Mouse (Mus musculus) forebrain, embryonic 16.5 days (tissue): Measurements from ENCODE around the gene Hbb-bt. TPM values are rescaled to one million over a fixed set of nuclear protein-coding genes. Genes with fewer than 3 reads are reported as not detected.
"Not testable (repeated sequence)": the region's sequence is repeated elsewhere in the genome, so short reads cannot be mapped to it uniquely, and the experiment has no call there.

Experiments used
- ATAC-seq: fragments of 200-750 bp; cut with Nextera tagmentation; 2 replicates; pipeline ENCODE4 v1.8.0; 2017; ENCODE audit warnings: mild to moderate bottlenecking, moderate library complexity
- H3K27ac ChIP-seq: fragments of 300-500 bp; sonication (generic); 2 replicates; pipeline ENCODE4 v1.5.1; 2014; ENCODE audit warnings: low read length, control low read depth
- H3K27me3 ChIP-seq: fragments of 300-500 bp; sonication (generic); replicated peaks from 2 replicates; pipeline ENCODE4 v1.6.1; 2014; ENCODE audit warnings: low read length; ENCODE audit not compliant: control insufficient read depth, insufficient read depth
- H3K36me3 ChIP-seq: fragments of 300-500 bp; sonication (generic); 2 replicates; pipeline ENCODE4 v1.6.1; 2014; ENCODE audit not compliant: control insufficient read depth, insufficient read depth
- H3K4me1 ChIP-seq: fragments of 300-500 bp; sonication (generic); replicated peaks from 2 replicates; pipeline ENCODE4 v1.6.1; 2014; ENCODE audit warnings: low read length; ENCODE audit not compliant: control insufficient read depth, insufficient read depth
- H3K4me2 ChIP-seq: fragments of 300-500 bp; sonication (generic); 2 replicates; pipeline ENCODE4 v1.6.1; 2014; ENCODE audit warnings: mild to moderate bottlenecking, low read length, control low read depth
- H3K4me3 ChIP-seq: fragments of 300-500 bp; sonication (generic); replicated peaks from 2 replicates; pipeline ENCODE4 v1.5.1; 2014; ENCODE audit warnings: mild to moderate bottlenecking, low read length, control low read depth
- H3K9ac ChIP-seq: fragments of 300-500 bp; sonication (generic); replicated peaks from 2 replicates; pipeline ENCODE4 v1.6.1; 2014; ENCODE audit warnings: low read depth, low read length, control low read depth
- H3K9me3 ChIP-seq: fragments of 300-500 bp; sonication (generic); 2 replicates; pipeline ENCODE4 v1.6.1; 2016; ENCODE audit warnings: low read length; ENCODE audit not compliant: control insufficient read depth
- WGBS: fragments of 180-500 bp; shearing (Covaris S2); extraction: QIAGEN DNeasy Blood & Tissue Kit; methylation state at CpG from one replicate; pipeline ENCODE4 v1.1.7; 2014; 5-methylcytosine and 5-hydroxymethylcytosine counted together
- polyA plus RNA-seq: library from polyadenylated mRNA; unstranded; fragments of >200 nt; fragmentation: Nextera tagmentation; extraction: Ambion mirVana; gene quantifications from 2 replicates; pipeline ENCODE4 v1.2.1, GENCODE M21; 2015

Hbb-bt gene
- polyA plus RNA-seq, 1 experiment from 2014 or later = 1,171 TPM

DNA sequence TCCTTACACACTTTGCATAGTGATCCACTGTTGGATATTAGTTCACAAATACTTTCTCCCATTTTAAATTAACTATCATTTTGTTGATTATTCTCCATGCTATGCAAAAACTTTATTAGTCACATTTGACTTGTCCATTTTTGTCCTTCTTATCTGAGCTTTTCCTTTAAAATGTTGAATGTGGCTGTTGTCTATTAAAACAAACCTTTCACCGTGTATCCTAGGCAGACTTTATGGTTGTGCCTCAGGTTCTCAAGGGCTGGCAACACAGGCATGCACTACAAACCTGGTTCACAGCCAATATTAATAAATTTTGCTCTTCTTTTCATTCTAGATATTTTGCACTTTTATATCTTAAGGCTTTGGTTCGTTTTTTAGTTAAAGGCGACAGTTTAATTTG, 3.0 kb downstream of the Hbb-bt start:
- Histone ChIP-seq H3K9me3 (no peaks in the 10 kb centered on the region), H3K27me3 (no peaks in the 10 kb centered on the region), H3K4me2 (no peak overlapping the region), H3K4me3 (no peak overlapping the region), H3K36me3 (no peaks in the 10 kb centered on the region), H3K27ac (no peak overlapping the region), H3K9ac (no peak overlapping the region), H3K4me1 (no peaks in the 10 kb centered on the region)
- WGBS = 84% methylated on average over 3 of the region's 3 CpGs
- no peak for ATAC-seq

DNA sequence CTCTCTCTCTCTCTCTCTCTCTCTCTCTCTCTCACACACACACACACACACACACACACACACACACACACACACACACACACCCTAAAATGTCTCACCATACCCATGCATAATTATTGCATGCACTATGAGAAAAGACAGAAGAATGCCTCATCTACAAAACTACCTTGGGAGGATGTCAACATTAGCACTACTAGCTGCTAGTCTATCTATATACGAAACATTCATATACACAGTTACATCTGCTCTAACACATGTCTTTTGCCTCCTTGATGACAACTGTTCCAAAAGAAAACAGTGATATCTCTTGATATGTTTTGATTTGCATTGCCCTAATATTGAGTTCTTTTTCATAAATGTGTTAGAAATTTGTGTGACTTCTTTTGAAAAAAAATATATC, 3.5 kb downstream of the Hbb-bt start:
- Histone ChIP-seq H3K27me3 (no peaks in the 10 kb centered on the region), H3K9me3 (no peaks in the 10 kb centered on the region), H3K9ac (no peak overlapping the region), H3K4me1 (no peaks in the 10 kb centered on the region), H3K4me2 (no peak overlapping the region), H3K27ac (no peak overlapping the region), H3K36me3 (no peaks in the 10 kb centered on the region), H3K4me3 (no peak overlapping the region)
- no peak for ATAC-seq
- WGBS = 81% methylated on average over 1 of the region's 1 CpGs

DNA sequence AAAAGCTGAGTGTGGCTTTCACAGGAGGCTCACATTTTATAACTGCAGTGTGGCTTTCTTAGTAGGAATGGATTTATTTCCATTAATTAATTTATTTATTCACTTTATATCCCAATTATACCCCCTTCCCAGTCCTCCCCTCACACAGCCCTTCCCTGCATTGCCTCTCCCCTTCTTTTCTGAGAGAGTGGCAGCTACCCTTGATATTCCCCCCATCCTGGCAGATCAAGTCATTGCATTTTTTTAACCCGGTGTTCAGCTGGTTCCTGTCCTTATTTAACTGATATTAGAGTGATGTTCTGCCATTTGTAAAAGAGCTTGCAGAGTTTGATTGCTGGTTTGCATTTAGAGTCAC, 4.0 kb downstream of the Hbb-bt start:
- no peak for ATAC-seq
- Histone ChIP-seq H3K36me3 (no peaks in the 10 kb centered on the region), H3K9ac (no peak overlapping the region), H3K27ac (no peak overlapping the region), H3K4me3 (no peak overlapping the region), H3K4me1 (no peaks in the 10 kb centered on the region), H3K27me3 (no peaks in the 10 kb centered on the region), H3K4me2 (no peak overlapping the region), H3K9me3 (no peaks in the 10 kb centered on the region)
- WGBS = 68% methylated on average over 1 of the region's 1 CpGs

DNA sequence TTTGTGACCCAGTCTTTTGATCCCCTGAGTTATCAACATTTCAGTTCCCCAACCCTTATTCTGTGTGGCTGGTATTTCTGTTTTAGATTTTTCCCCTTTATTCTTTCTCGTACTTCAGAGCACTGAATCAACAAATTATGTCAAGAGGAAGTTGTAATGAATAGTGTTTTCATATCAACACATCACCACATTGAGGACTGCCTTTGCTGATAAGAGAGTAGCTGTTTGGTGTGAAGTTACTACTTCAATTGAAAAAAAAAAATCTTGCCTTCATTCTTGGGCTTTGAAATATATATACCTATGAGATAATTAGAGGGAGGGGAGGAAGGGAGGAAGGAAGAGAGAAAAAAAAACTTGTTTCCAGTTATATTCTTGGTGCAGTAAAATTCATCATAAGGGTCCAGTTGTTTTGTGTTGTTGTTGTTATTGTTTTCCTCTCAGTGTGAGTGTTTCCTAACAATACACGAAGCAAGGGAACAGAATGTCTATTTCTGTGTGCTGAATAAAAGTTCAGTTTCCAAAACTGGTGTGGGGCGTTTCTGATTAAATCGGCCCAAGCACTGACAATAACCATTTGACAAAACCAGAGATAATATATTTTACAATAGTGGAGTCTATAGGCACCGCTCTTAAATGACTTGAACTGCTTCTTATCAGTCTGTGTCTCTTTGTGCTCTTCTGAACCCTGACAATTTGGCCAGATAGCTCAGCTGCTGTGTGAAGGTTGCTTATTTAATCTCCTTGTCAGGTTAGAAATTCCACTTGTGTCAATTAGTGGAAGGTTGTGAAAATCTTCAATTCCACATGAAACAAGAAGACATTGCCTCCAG, 4.6 kb downstream of the Hbb-bt start:
- ATAC-seq = no peak
- Histone ChIP-seq H3K36me3 (no peaks in the 10 kb centered on the region), H3K9ac (no peak overlapping the region), H3K27ac (no peak overlapping the region), H3K4me3 (no peak overlapping the region), H3K4me1 (no peaks in the 10 kb centered on the region), H3K4me2 (no peak overlapping the region), H3K9me3 (no peaks in the 10 kb centered on the region), H3K27me3 (no peaks in the 10 kb centered on the region)
- WGBS = 73% methylated on average over 5 of the region's 5 CpGs

DNA sequence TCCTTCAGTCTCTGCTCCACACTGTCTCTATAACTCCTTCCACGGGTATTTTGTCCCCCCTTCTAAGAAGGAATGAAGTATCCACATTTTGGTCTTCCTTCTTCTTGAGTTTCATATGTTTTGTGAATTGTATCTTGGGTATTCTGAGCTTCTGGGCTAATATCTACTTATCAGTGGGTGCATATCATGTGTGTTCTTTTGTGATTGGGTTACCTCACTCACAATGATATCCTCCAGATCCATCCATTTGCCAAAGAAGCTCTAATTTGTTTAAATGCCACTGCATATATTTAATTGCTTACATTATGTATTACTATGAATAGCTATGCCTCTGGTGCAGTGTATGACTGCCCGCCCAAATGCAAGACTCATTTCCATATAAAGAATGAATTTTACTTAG, 5.7 kb downstream of the Hbb-bt start:
- ATAC-seq, H3K4me1 ChIP-seq, H3K36me3 ChIP-seq, H3K9ac ChIP-seq, H3K4me2 ChIP-seq, H3K27me3 ChIP-seq, H3K27ac ChIP-seq, H3K9me3 ChIP-seq, H3K4me3 ChIP-seq: not testable (repeated sequence)
- 60% methylated on average over 2 of the region's 2 CpGs for WGBS

DNA sequence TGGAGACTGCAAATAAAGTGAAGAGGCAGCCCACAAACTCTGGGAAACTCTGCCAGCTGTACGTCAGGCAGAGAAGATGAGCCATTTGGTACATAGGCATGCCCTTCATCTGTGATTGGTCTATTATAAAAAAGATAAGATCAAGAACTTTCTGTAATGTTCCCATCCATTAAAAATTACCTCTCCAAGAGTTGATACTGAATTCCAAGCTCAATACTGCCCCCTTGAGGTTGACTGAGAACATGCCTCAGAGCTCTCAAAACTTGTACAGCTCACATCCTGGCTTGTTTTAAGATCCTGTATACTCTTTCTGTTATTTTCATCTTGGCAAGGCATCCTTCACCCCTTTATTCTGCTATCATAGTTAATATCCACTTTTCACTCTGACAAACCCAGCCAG, 6.9 kb downstream of the Hbb-bt start:
- ATAC-seq = no peak
- H3K4me2 ChIP-seq = no peak overlapping the region
- H3K9me3 ChIP-seq = no peaks in the 10 kb centered on the region
- WGBS = 56% methylated on average over 1 of the region's 1 CpGs
- H3K27me3 ChIP-seq = no peaks in the 10 kb centered on the region
- H3K4me3 ChIP-seq = no peak overlapping the region
- no peaks in the 10 kb centered on the region for H3K4me1 ChIP-seq
- no peaks in the 10 kb centered on the region for H3K36me3 ChIP-seq
- H3K27ac ChIP-seq = no peak overlapping the region
- no peak overlapping the region for H3K9ac ChIP-seq

GRCm38 (mm10) chr7:103792669-103793388, 21.0 kb downstream of the Hbb-bt start:
- 26% methylated on average over 4 of the region's 4 CpGs for WGBS
- Histone ChIP-seq H3K9ac (no peak overlapping the region), H3K4me2 (no peak overlapping the region), H3K27me3 (no peaks in the 10 kb centered on the region), H3K4me1 (no peaks in the 10 kb centered on the region), H3K36me3 (no peaks in the 10 kb centered on the region), H3K27ac (no peak overlapping the region), H3K4me3 (no peak overlapping the region), H3K9me3 (no peaks in the 10 kb centered on the region)
- ATAC-seq = no peak

DNA sequence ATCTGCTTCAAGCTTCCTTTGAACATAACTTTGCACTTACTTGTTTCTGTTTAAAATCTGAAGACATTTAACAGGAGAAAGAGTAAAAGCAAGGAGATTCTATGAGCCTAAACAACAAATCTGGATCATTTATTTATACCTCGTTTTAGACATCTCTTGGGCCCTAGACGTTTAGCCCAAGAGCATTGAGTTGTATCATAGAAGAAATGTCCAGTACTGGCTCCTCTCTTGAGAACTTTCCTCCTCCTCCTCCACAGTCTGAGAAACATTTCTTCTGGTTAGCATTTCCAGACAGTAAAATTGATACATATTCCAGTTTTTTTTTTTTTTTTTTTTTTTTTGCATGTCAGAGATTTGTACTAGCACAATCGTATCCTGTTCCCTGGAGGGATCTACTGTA, 22.1 kb downstream of the Hbb-bt start, which contains the start of gene Olfr67:
Olfr67 (minus strand) TSS at position 101 of the 400 bp plus-strand sequence.
- Histone ChIP-seq H3K9ac (no peak within 1 kb of the TSS), H3K4me2 (no peak within 1 kb of the TSS), H3K9me3 (no peaks in the 10 kb centered on the region), H3K27me3 (no peaks in the 10 kb centered on the region), H3K4me3 (no peak within 1 kb of the TSS), H3K36me3 (no peaks in the 10 kb centered on the region), H3K27ac (no peak within 1 kb of the TSS), H3K4me1 (no peaks in the 10 kb centered on the region)
- ATAC-seq = no peak
- WGBS = 74% methylated on average over 3 of the region's 3 CpGs

- no peak for ATAC-seq
- Histone ChIP-seq H3K27me3 (no peaks in the 10 kb centered on the region), H3K9ac (no peak within 1 kb of the TSS), H3K4me2 (no peak within 1 kb of the TSS), H3K9me3 (no peaks in the 10 kb centered on the region), H3K4me1 (no peaks in the 10 kb centered on the region), H3K27ac (no peak within 1 kb of the TSS), H3K4me3 (no peak within 1 kb of the TSS), H3K36me3 (no peaks in the 10 kb centered on the region)
- 70% methylated on average over 3 of the region's 3 CpGs for WGBS
Measured at GRCm38 (mm10) chr7:103779598-103779997, 34.2 kb downstream of the Hbb-bt start, which contains the start of gene Olfr68. Gene Olfr68 (minus strand): TSS chr7:103779698.
